Mouse (Mus musculus): ENCODE measurements at regions not wholly inside any gene's neighbourhood (a gene's known extent, or its start where the extent isn't known, plus 50 kb on each side); places are given as distances from the start of the nearest gene placed in this dataset.

GRCm38 (mm10) chr10:119014731-119015130, 144.7 kb upstream of the Dyrk2 start:
- DNase-seq, result no peak

GRCm38 (mm10) chr10:119013758-119014157, 143.7 kb upstream of the Dyrk2 start:
- DNase-seq, result no peak

- DNase-seq, result no peak
Measured at GRCm38 (mm10) chr10:119011511-119011910, 141.5 kb upstream of the Dyrk2 start.

GRCm38 (mm10) chr10:119010884-119011283, 140.9 kb upstream of the Dyrk2 start:
- no peak for DNase-seq

- DNase-seq, result no peak
Measured at GRCm38 (mm10) chr10:119006866-119007575, 137.0 kb upstream of the Dyrk2 start.

GRCm38 (mm10) chr10:119005491-119005890, 135.5 kb upstream of the Dyrk2 start:
- no peak for DNase-seq

GRCm38 (mm10) chr10:119004426-119004825, 134.4 kb upstream of the Dyrk2 start:
- DNase-seq, result no peak

GRCm38 (mm10) chr10:119003839-119004238, 133.8 kb upstream of the Dyrk2 start:
- DNase-seq, result no peak

GRCm38 (mm10) chr10:119003042-119003441, 133.0 kb upstream of the Dyrk2 start:
- no peak for DNase-seq

- DNase-seq, result no peak
Measured at GRCm38 (mm10) chr10:119001895-119002294, 131.9 kb upstream of the Dyrk2 start.

GRCm38 (mm10) chr10:119001000-119001780, 131.2 kb upstream of the Dyrk2 start:
- no peak for DNase-seq

GRCm38 (mm10) chr10:118998966-118999365, 129.0 kb upstream of the Dyrk2 start:
- DNase-seq, result no peak

- DNase-seq, result no peak
Measured at GRCm38 (mm10) chr10:118997034-118997433, 127.0 kb upstream of the Dyrk2 start.

- DNase-seq, result no peak
Measured at GRCm38 (mm10) chr10:118993819-118994574, 124.0 kb upstream of the Dyrk2 start.

- DNase-seq, result no peak
Measured at GRCm38 (mm10) chr10:118991213-118991612, 121.2 kb upstream of the Dyrk2 start.

GRCm38 (mm10) chr10:118990500-118990899, 120.5 kb upstream of the Dyrk2 start:
- no peak for DNase-seq

GRCm38 (mm10) chr10:118989812-118990211, 119.8 kb upstream of the Dyrk2 start:
- no peak for DNase-seq

- DNase-seq, result no peak
Measured at GRCm38 (mm10) chr10:118988249-118988648, 118.2 kb upstream of the Dyrk2 start.

- no peak for DNase-seq
Measured at GRCm38 (mm10) chr10:118984580-118984979, 114.6 kb upstream of the Dyrk2 start.

GRCm38 (mm10) chr10:118981446-118981845, 111.4 kb upstream of the Dyrk2 start:
- no peak for DNase-seq

- DNase-seq, result no peak
Measured at GRCm38 (mm10) chr10:118979339-118979738, 109.3 kb upstream of the Dyrk2 start.

- DNase-seq, result no peak
Measured at GRCm38 (mm10) chr10:118978181-118978743, 108.3 kb upstream of the Dyrk2 start.

- DNase-seq, result no peak
Measured at GRCm38 (mm10) chr10:118976447-118976846, 106.4 kb upstream of the Dyrk2 start.

Measured in right cerebral cortex, postnatal 14 days (tissue).